9 mouse cellular contexts compared by ENCODE assay signal in genomic region chr11:118102838-118103237, GRCm38 (mm10). TPM values are rescaled to one million over a fixed set of nuclear protein-coding genes. Genes with fewer than 3 reads are reported as not detected.
DNase-seq lines count a peak whose midpoint lies in the region; ATAC-seq and TF ChIP-seq lines count a peak whose summit lies in the region.
"Had no signal": no experiment of that assay in that cellular context is flagged by ENCODE, and none has a peak within 500 bp of the region (broad histone marks: within the 10 kb centered on the region; RNA-seq: fewer than 3 reads in every experiment).

No protein-coding gene starts in this region.

- peak; percentile 71 for DNase-seq in 3134 (ENCODE audit: extremely low read depth, insufficient read length, low spot score)
- DNase-seq in Patski (ENCODE audit: low read depth, low spot score): no peak
- peak; percentile 90 to 95 for DNase-seq in cerebellum, postnatal 10 days
- peak; percentile 80 to 83 for DNase-seq in gastrocnemius, adult 8-10 months (ENCODE audit: low spot score in 2 of 2)
- peak; percentile 60 for DNase-seq in liver, adult 2 months (ENCODE audit: extremely low read depth, low read depth, low spot score)
- peak; percentile 86 for DNase-seq in neural tube, embryonic 11.5 days (ENCODE audit: low spot score)
- peak; percentile 52 for DNase-seq in telencephalon, adult 2 months (ENCODE audit: low read depth, low spot score)

- no peak overlapping the region for H3K9ac ChIP-seq in kidney, embryonic 15.5 days
- H3K9ac ChIP-seq in liver, adult 2 months (ENCODE audit: low read depth, low read length): no peak overlapping the region
- no peak overlapping the region for H3K9ac ChIP-seq in neural tube, embryonic 11.5 days (ENCODE audit: low read length)

- 54% methylated on average over 3 of the region's 3 CpGs for WGBS in kidney, embryonic 15.5 days
- 51% methylated on average over 3 of the region's 3 CpGs for WGBS in liver, adult 2 months
- 64% methylated on average over 3 of the region's 3 CpGs for WGBS in neural tube, embryonic 11.5 days

- H3K27me3 ChIP-seq in Patski: no peaks in the 10 kb centered on the region
- H3K27me3 ChIP-seq in kidney, embryonic 15.5 days: no peaks in the 10 kb centered on the region
- no peaks in the 10 kb centered on the region for H3K27me3 ChIP-seq in liver, adult 2 months (ENCODE audit: control insufficient read depth, insufficient read depth, low read length)
- no peaks in the 10 kb centered on the region for H3K27me3 ChIP-seq in neural tube, embryonic 11.5 days (ENCODE audit: control insufficient read depth, insufficient read depth, low read length)

- no peak for ATAC-seq in Patski
- 0 out of 2 replicates have a peak, but pooled peaks have one; percentile 47 for ATAC-seq in kidney, embryonic 15.5 days (replicated peaks; ENCODE audit: low FRiP score)
- ATAC-seq in neural tube, embryonic 11.5 days (ENCODE audit: insufficient read depth, low FRiP score, low TSS enrichment): no peak

- H3K4me1 ChIP-seq in kidney, embryonic 15.5 days: peaks cover 6% of the 10 kb centered on the region; the same call in 1 of the 2 replicates
- H3K4me1 ChIP-seq in liver, adult 2 months (ENCODE audit: control insufficient read depth, insufficient read depth, low read length): no peaks in the 10 kb centered on the region
- H3K4me1 ChIP-seq in neural tube, embryonic 11.5 days (ENCODE audit: control insufficient read depth, insufficient read depth, low read length): no peaks in the 10 kb centered on the region

- no peaks in the 10 kb centered on the region for H3K36me3 ChIP-seq in kidney, embryonic 15.5 days
- no peaks in the 10 kb centered on the region for H3K36me3 ChIP-seq in liver, adult 2 months (ENCODE audit: control insufficient read depth, insufficient read depth, low read length)
- H3K36me3 ChIP-seq in neural tube, embryonic 11.5 days (ENCODE audit: control insufficient read depth, insufficient read depth, low read length): no peaks in the 10 kb centered on the region

- no peaks in the 10 kb centered on the region for H3K79me2 ChIP-seq in liver, adult 2 months (ENCODE audit: control insufficient read depth, insufficient read depth, low read length)

- TF ChIP-seq CTCF in Patski (IDR thresholded peaks at IDR 0.05): peak; percentile 93
- peak; percentile 100 for TF ChIP-seq CTCF in liver, adult 2 months (IDR thresholded peaks at IDR 0.05; ENCODE audit: low read depth, low read length)

- H3K9me3 ChIP-seq in kidney, embryonic 15.5 days (replicated peaks): no peaks in the 10 kb centered on the region
- H3K9me3 ChIP-seq in neural tube, embryonic 11.5 days (ENCODE audit: control insufficient read depth, low read length): no peaks in the 10 kb centered on the region

- H3K4me3 ChIP-seq in kidney, embryonic 15.5 days (replicated peaks): no peak overlapping the region
- H3K4me3 ChIP-seq in liver, adult 2 months (ENCODE audit: insufficient read depth, low read depth, low read length): no peak overlapping the region; the same call in 1 of the 2 replicates
- H3K4me3 ChIP-seq in neural tube, embryonic 11.5 days (ENCODE audit: low read depth, low read length): no peak overlapping the region
- H3K4me3 ChIP-seq: erythroblast, embryonic 14.5 days had no signal

- H3K27ac ChIP-seq in kidney, embryonic 15.5 days: no peak overlapping the region
- no peak overlapping the region for H3K27ac ChIP-seq in liver, adult 2 months (replicated peaks; ENCODE audit: insufficient read depth, low read depth, low read length)
- no peak overlapping the region for H3K27ac ChIP-seq in neural tube, embryonic 11.5 days (ENCODE audit: low read depth, low read length)

- in situ Hi-C loops in Patski (cut with MboI; ENCODE audit: low pct_unique_long_range_greater_than_20kb): loop anchor here (5.0 kb wide), 1 partner anchor 231 kb away; the partner anchor contains the start of gene Tha1

- POLR2A ChIA-PET in Patski (lab: Charles Lee): no interaction called here

- no peak for TF ChIP-seq POLR2A in liver, adult 2 months (IDR thresholded peaks at IDR 0.05; ENCODE audit: extremely low read depth, insufficient read depth, low read length)

- CTCF ChIA-PET in Patski (lab: Charles Lee): interaction anchor here (0.9 to 3.2 kb wide), 13 partner anchors 11 to 238 kb away, joined by 3 to 16 read pairs (median 3); partner anchors contain the start of gene Pgs1

- no peak overlapping the region for H3K4me2 ChIP-seq in kidney, embryonic 15.5 days
- H3K4me2 ChIP-seq in neural tube, embryonic 11.5 days (ENCODE audit: low read depth): no peak overlapping the region

RNA-seq across cellular contexts. Expression of gene Dnah17, which starts 27.6 kb away (rescaled TPM):
- polyA plus RNA-seq in Patski (2021): 0.22 TPM
- under 1 TPM in 2 of 4 experiments, not detected in 2; 0.02 to 0.03 TPM for total RNA-seq in gastrocnemius, adult 8-10 months (2022)
- 0.17 and 0.22 TPM in 2 replicates for polyA plus RNA-seq in kidney, embryonic 15.5 days (2015; fragmentation: Nextera tagmentation; extraction: Ambion mirVana)
- under 0.01 TPM in 2 replicates for total RNA-seq in liver, adult 2 months (2014; rRNA removed)
- under 0.01 TPM in 2 replicates for polyA plus RNA-seq in liver, adult 2 months (2012; rRNA removed)
- polyA plus RNA-seq in neural tube, embryonic 11.5 days (2014; fragmentation: Nextera tagmentation; extraction: Ambion mirVana): 0.13 and 0.23 TPM in 2 replicates
- polyA plus RNA-seq: erythroblast, embryonic 14.5 days had no signal
